Mouse (Mus musculus) spleen, embryonic (tissue): ENCODE results near the gene Ddx52.

Source experiments
- CTCF ChIA-PET: fragments of 350-600 bp; sonication (Branson Sonifier 250); formaldehyde crosslinking; loops from one replicate; lab custom pipeline; 2022; lab: Charles Lee

Gene Ddx52

GRCm38 (mm10) chr11:83941950-83942840 is at the start of gene Ddx52:
Gene Ddx52 (plus strand): TSS chr11:83942062.
- CTCF ChIA-PET: interaction anchor here (0.9 kb wide), 1 partner anchor 499 kb away, joined by 3 read pairs; no protein-coding TSS in a partner anchor

DNA sequence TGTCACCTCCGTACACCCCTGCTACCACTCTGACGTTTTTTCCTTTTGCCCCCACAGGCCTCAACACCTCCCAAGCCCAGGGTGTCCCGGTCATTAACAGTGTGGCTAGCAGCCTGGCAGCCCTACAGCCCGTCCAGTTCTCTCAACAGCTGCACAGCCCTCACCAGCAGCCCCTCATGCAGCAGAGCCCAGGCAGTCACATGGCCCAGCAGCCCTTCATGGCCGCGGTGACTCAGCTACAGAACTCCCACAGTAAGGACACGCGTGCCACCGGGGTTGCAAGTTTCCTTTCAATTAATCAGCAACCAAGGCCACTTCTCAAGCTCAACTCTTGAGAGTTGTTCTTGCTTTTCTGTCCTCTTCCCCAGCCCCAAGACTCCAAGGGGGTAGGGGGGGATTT is 48.5 kb upstream of the Ddx52 start:
- CTCF ChIA-PET: no interaction called here

DNA sequence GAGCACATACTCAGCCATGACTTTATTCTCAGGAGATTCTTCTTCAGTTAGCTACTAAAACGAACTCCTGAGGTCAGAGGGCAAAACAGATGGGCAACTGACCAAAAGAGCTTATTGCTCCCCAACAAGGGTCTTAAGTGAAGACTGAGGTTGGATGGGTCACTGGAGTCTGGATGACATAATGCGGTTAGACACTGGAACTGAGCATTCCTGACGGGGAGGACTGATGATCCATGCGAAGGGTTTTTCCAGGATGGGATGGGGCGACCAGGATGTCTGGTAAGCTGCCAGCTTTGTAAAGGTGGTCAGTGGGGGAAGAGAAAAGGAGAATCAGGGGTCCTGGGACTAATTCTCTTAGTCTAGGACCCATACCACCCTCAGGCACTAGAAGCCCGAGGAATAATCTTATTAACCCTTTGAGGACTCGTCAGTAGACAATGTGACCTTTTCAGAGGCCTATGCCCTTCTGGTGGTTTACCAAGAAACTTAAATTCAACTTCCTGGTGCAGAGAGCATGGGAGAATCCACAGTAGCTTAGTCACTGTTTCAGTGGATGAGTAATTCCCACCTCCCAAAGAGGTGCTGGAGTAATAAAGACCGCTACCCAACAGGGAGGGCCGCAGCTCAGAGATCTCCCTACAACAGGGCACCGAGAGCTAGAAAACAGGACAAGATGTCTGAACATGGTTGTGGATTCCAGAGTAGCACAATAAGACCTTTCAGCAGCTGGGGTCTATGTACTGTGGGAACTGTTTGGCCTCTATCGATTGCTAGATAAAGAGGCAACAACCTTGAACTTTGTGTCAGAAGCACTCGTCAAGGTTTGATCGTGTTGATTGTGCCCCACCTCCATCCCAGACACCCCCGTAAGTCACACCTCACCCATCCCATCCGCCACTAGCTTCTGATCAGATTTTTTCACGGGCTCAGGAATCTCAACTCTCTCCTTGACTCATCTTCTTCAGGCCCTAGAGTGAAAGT is 45.1 kb upstream of the Ddx52 start:
- CTCF ChIA-PET: interaction anchor here (0.5 to 0.6 kb wide), 2 partner anchors 168 to 207 kb away, joined by 4 read pairs; no protein-coding TSS in a partner anchor

DNA sequence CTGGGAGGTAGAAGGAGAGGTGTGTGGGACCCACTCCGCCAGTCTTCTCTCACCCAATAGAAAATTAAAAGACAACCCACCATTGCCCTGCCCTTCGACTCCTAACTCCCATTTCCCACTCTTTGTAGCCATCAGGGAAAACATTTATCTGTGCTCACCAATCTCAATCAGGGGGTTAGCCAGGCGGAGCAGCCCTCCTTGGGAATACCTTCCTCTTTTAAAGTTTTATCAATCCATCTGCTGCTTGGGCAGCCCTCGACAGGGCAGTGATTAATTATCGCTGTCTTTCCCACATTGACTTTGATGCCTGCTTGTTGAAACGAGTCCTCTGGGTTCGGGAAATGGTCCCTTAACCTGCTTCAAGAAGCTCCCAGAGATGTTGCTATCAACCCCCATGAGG is 44.3 kb upstream of the Ddx52 start:
- CTCF ChIA-PET: no interaction called here

GRCm38 (mm10) chr11:83902812-83903211 is 39.0 kb upstream of the Ddx52 start:
- CTCF ChIA-PET: no interaction called here

DNA sequence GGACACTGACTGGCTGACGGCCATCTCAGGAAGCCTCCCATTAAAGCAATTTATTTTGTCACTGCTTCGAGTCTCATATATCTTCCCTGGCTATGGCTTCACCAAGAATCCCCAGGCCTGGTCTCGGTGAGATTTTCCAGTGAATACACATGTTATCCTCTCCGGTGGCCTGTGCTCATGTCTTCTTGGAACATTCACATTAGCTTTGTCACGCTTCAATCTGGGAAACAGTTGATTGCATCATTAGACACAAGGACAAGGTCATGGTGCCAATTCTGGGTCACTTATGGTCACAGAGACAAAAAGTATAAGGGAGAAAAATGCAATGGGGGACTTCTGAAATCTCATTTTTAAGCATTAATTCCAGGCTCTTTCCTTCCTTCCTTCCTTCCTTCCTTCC is 36.1 kb upstream of the Ddx52 start:
- CTCF ChIA-PET: no interaction called here

GRCm38 (mm10) chr11:83908376-83908775 is 33.5 kb upstream of the Ddx52 start:
- CTCF ChIA-PET: no interaction called here

DNA sequence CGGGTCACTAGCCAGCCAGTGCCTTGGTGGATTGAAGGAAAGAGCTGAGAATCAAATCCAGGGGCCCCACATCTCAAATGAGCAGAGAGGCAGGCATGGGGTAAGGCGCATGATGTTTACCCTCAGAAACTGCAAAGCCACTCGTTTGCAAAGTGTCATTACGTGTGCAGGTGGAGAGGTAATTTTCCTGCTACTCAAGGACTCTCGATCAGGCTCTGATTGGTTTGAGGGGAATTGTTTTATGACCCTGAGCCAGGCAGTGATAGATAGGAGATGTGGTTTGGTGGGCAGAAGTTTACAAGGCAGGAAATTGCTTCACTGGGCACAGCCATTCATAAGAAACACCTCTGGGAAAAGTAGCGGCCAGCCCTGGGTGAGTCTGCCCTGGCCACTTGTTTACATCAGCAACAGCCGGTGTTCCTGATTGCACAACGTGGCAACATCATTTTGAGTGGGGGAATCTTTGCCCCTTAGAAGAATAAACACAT is 28.0 kb upstream of the Ddx52 start:
- CTCF ChIA-PET: no interaction called here

DNA sequence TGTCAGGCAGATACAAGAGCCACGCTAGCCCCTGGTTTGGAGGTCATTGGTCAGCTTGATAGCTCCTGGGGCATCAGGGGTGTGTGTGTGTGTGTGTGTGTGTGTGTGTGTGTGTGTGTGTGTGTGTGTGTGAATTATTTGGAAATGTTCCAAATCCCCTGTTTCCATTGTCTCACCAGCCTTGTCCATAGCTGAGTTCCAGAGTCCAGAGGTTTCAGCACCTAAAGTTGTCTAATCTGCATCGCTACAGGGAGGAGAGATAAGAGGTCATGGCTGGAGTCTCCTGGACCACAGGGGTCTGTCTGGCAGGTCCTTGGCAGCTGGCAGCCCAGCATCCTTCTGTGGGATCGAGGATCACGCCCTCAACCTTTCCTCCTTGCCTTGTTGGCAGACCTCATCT is 27.4 kb upstream of the Ddx52 start:
- CTCF ChIA-PET: no interaction called here

DNA sequence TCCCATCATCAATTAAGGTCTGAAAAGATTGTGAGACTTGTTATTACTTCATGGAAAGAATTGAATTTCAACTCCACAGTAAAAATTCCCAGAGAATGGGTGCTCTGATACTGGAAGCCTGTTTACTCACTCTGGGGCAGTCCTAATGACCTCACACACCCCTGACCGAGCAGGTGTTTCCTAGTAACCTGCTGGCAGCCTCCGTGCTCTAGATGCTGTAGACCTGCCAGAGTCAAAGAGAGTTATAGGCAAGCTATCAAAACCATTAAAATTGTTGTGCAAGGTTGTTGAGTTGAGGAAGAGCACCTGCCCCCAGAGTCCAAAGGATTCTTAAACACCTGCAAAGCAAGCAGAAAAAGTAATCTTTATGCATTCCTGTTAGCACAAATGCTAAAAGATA is 19.3 kb upstream of the Ddx52 start:
- CTCF ChIA-PET: no interaction called here

DNA sequence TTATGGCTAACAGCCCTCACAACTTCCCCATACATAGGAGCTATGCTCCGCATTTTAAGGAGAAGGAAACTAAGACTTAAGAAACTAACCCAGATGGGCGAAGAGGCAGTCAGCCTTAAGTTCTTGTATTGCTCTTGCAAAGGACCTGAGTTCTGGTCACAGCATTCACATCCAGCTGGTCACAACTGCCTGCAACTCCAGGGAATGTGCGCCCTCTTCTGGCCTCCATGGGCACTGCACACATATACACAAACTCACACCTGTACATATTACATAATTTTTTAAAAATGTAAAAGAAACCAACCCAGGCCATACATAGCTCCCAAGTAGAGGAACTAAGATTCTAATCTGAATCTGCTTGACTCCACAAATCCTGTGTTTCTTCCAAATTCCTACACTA is 14.8 kb upstream of the Ddx52 start:
- CTCF ChIA-PET: no interaction called here

DNA sequence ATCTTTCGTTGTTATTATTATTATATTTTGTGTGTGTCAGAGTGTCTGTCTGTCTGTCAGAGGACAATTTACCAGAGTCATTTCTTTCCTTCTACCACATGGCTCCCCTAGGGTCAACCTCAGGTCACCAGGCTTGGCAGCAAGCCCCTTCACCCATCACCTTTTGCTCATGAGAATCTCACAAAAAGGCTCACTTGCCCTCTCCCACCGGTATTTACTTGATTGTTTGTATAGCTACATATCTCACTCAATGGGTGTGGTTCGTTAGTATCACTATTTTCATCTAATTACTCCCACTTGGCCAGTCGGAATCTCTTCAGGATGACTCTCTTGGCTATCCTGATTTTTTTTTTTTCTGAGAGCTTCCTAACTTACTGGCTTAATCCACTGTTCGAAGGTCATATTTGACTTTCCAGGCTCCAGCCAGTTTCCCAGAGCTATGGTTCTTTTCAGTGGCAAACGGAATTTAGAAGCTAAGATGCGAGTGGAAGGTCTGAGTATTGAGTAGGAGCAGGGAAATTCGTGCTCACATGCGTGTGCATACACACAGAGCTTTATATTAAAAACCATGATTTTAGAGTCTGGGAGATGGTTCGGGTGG is 9.3 kb upstream of the Ddx52 start:
- CTCF ChIA-PET: interaction anchor here (0.6 kb wide), 1 partner anchor 105 kb away, joined by 4 read pairs; no protein-coding TSS in a partner anchor

DNA sequence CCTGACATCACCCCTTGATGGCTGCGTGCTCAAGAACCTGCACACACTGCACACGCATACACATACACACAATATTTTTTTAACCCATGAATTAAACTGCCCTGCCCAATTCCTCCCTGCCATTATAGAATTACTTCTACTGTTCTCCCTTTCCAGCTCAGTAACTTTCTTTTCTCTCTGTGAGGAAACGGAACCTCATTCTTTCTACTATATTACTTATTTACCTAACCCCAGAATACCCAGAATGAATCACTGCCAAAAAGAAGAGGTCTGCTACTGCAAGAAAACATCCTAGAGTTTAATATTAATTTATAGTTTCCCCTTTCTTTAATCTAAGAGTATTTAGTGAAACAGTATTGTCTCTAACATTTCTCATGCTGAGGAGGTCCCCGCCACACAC is 8.5 kb upstream of the Ddx52 start:
- CTCF ChIA-PET: no interaction called here

DNA sequence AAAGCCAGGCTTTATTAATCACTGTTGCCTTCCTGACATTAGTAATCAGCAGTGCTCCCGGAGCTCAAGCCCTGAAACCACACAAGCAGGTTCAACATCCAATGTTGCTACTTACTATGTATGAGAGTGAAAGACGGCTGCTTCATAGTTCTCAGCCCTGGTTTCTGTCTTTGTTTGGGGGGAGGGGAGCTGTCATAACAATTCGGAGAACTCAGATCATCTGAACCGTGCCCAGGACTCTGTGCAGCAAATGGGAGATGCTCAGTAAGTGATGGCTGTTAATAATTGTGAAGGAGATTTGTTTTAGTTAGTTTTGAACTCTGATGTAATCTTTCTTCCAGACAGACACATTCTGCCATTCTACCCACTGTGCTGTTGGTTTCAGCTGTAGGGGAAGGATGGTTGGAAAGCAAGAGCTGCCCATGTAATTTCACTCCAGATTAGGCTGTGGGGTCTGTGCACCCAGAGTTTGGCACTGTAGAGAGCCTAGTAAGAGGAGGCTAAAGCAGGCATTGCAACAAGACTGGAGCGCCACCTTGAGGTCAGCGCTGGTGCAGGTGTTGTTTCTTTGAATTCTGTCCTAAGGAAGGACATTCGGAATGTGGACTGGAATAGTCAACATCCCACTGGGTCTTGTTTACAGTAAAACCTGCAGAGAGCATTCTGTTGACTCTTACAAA is 5.7 kb upstream of the Ddx52 start:
- CTCF ChIA-PET: interaction anchor here (0.7 kb wide), 1 partner anchor 421 kb away, joined by 3 read pairs; no protein-coding TSS in a partner anchor

DNA sequence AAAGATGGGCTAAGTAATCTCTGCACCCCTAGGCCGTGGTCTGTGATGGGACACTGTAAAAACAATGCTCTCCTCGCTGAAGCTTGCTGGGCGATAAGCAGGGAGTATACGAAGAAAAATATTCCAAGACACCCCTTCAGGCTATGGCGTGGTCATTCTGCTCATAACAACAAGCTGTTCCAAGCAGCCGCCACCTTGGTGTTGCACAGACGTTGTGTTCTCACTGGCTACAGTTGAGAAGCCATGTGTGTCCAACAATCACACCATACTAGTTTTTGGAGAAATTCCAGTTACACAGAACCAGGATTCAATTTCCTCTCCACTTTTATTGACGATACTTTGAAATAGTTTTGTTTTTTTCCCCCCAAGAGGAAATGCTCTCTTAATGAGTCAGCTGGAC is 3.3 kb upstream of the Ddx52 start:
- CTCF ChIA-PET: no interaction called here

GRCm38 (mm10) chr11:83956822-83957221 is 15.0 kb downstream of the Ddx52 start:
- CTCF ChIA-PET: no interaction called here

GRCm38 (mm10) chr11:83961983-83962382 is 20.1 kb downstream of the Ddx52 start:
- CTCF ChIA-PET: no interaction called here

DNA sequence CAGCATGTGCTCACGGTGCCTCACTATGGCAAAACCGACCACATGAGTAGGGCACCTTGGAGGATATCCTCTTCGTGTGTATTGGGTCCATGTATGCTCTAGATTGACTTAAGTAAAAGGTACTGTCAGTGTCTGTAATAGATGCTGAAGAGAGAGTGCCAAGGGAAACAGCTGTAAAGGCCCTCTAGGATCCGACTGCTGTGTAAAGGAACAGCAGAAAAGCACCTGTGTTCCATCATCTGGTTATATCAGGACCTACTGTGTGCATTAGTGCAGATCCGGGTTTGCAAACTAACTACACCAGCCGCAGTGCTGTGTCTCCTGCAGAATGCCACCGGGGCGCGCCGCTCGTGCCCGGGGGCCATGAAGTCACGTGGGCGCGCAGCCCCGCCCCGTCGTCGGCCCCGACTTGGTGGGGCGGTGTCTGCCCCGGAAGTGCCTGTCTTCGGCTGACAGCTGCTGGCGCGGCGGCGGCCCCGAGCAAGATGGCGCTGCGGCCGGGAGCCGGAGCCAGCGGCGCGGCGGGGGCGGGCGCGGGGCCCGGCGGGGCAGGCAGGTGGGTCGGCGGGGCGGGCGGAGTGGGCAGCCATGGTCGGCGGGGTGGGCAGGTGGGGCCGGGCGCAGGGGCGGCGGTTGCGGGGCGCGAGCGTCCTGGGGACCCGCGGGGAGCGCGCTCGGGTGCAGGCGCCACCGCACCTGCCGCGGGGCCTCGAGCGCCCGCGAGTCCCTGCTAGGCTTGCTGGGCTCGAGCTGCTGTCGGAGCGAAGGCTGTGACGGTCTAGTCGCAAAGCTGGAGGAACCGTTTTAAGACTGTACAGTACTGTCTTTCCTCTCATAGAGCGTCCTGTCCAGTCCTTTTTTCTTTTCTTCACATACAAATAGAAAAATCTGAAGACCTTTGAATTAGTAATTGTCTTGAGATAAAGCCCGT is 22.4 kb downstream of the Ddx52 start, which contains the start of gene Synrg:
Gene Synrg, plus strand, starts transcription at position 438 of the 931 bp plus-strand sequence.
- CTCF ChIA-PET: interaction anchor here (0.7 kb wide), 1 partner anchor 21 kb away, joined by 5 read pairs; no protein-coding TSS in a partner anchor

DNA sequence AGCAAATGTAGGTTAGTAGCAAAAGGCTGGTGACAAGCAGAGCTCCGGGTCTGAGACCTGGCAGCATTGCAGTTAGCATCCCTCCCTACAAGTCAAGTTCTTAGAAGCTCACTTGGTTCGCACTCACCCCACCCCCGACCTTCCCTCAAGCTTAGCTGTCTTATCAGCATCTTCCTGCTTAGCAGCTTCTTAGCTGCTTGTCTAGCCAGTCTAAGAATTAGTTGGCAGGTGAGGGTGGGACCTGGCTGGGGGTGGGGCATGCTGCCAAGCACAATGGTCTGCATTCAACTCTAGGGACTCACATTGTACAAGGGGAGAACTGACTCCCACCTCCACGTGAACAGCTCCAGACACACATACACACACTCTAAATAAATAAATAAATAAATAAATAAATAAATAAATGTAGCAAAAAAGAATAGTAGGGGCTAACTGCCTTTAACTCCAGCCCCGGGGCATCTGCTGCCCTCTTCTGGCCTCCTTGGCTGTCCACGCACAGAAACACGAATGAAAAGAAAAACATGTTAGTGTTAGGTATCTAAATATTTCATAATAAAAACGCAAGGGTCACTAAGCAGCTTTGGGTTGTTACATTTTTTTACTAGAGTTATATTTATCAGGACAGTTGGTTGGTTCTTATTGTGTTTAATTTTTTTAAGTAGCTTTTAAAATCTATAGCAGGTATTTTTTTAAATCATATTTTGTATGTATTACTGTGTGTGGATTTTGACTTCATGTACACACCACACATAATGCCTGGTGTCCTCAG is 25.8 kb downstream of the Ddx52 start:
- CTCF ChIA-PET: interaction anchor here (0.6 kb wide), 1 partner anchor 1465 kb away, joined by 3 read pairs; no protein-coding TSS in a partner anchor
